Mouse (Mus musculus): ENCODE measurements around the gene Asb7.

The Asb7 gene

DNA sequence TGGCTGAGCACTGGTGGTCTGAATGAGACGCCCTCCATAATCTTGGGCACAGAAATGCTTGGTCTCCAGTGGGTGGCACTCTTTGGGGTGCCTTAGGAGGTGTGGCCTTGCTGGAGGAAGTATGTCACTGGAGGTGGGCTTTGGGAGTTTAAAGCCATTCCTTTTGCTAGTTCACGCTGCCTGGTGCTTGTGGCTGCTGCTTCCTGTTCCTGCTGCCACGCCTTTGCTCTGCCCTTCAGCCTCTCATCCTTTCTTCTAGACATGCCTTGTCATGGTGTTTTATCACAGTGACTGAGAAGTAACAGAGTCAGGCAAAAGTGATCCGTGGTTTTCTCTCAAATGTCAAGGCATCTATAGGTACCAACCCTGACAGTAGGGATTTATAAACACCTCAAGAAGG is 37.2 kb downstream of the Asb7 start:
- DNase-seq: no peak

GRCm38 (mm10) chr7:66650883-66651282 is 38.5 kb downstream of the Asb7 start:
- DNase-seq: no peak

DNA sequence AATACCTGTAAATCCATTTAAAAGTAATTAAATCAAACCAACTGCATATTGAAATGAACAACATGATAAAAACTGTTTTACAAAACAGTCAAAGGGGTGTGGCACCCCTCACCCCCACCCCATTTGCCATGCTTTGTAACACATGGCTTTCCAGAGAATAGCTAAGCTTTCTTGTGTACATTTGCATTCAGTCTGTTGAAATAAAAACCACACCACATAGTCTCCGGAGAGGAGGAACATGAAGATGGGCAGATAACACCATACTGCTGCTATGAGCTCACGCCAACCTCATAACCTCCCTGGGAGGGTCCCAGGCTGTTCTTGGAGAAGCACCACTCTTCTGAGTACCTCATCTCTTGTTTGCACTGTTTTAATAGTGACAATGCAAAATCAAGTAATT is 40.2 kb downstream of the Asb7 start:
- no peak for DNase-seq

DNA sequence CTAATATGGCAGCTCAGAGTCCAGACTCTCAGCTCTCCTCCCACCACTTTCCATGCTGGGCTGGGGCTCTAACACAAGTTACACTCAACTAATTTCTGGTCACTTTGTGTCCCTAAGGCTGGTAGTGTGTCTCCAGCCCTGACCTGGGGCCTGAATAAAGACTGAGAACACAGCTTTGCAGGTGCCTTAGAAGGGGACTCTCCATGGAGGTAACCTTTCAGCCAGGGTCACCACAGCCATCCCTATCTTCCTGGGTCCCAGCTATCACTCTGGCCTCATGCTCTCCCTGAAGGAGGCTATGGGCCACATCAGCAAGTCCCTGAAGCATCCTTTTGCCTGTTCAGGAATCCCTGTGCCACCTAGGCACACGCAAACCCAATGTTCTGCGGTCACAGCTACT is 43.7 kb downstream of the Asb7 start:
- DNase-seq: no peak

DNA sequence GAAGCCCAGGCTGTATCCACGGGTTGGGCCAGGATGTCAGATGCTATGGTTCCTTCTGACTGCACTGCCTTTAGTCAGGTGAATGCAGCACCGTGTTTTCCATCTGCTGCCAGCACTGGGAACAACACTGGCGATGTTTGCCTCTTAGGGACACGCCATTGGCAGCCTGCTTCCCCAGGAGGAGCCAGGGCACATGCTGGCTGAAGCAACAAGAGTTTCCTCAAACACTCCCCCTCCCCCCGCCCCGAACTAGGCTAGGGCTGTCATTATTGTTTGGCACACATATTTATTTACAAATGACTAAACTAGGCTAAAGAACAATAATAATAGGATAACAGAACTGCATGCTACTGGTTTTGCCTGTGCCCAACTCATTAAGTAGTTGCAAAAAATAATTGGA is 56.0 kb downstream of the Asb7 start:
- no peak for DNase-seq

DNA sequence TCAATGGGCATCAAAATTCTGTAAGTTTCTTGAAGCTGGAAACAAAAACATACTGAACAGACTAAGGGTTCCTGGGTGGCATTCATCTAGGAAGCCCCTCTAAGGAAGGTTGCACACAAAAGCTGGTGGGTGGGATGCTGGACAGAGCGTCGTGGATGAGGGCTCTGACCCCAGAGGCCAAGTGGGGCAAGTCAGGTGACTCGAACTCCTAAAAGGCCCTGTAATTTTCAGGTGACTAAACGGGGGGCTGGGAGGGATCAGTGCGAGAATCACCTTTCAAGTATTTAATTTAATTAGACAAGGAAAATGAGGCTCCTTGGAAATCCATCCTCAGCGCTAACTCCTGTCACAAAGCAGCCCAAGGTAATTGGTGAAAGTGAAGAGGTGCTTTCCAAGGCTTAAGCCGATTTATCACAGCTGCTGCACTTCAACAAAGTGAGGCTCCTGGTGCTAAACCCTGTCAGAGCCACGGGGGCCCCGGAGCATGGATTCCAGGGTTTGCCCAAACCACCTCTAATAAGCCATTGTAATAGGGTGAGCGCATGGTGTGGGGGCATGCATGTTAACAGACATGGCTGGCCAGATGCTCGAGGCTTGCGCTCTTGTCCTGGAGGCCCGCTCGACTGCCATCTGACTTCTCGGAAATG is 59.1 kb downstream of the Asb7 start:
- DNase-seq: no peak

GRCm38 (mm10) chr7:66629419-66629818 is 60.0 kb downstream of the Asb7 start:
- DNase-seq: no peak

DNA sequence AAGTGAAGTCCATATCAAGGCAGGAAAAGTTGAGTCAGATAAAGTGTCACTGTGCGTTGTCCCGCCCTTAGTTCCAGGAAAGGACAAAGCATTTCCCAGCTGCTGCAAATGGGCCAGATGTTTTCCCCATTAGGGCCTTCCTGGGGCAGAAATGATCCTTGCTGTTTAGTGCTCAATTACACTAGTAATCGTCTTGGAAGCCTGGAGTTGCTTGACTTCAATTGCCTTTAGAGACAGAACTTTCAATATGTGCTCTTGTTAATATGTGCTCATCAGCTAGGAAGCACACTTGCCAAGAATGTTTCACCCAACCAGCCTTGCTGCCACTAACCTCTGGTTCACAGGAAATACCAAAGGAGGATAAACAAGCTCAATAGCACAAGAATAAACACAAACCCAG is 66.0 kb downstream of the Asb7 start:
- no peak for DNase-seq

- no peak for DNase-seq
Measured at GRCm38 (mm10) chr7:66601846-66602245, 87.5 kb downstream of the Asb7 start.

DNA sequence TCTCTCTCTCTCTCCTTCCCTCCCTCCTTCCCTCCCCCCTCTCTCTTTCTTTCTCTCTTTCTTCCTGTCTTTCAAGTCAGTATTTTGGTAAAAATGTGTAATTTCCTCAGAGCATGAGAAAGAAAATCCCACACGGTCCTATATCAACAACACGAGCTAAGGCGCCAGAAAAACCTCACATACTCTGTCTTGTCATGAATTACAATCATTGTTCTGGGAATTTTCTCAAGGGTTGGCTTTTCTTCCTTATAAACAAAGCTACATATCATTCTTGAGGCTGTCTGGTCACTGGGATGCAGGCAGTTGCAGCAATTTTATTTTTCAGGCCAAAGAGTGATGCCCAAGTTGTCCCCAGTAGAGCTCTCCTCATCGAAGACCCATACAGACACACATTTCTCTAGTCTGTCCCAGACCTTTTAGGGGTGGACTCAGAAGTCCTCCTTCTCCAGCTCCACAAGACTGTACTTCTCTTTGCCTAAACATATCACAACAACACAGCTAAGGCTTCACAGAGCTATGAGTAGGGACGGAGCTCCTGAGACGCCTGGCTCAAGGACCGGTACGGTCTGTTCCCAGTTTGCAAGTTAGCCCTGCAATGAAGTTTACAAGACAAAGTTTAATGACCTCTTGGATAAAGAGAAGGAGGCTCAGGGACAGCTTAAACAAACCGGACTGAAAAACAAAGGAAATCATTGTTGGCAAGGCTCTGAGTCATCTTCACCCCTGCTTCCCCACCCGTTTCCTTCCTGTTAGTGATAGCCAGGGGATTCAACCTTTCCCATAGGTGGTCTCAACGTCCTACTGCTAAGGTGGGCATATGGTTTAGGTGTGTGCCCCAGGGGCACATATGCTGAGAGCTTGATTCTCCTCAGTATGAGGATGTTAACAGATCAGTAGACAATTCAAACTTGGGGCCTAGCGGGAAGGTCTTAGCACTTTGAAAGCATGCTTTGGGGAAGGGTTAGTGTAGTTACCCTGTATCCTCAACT is 88.5 kb downstream of the Asb7 start:
- DNase-seq: no peak

- no peak for DNase-seq
Measured at GRCm38 (mm10) chr7:66600126-66600525, 89.3 kb downstream of the Asb7 start.

DNA sequence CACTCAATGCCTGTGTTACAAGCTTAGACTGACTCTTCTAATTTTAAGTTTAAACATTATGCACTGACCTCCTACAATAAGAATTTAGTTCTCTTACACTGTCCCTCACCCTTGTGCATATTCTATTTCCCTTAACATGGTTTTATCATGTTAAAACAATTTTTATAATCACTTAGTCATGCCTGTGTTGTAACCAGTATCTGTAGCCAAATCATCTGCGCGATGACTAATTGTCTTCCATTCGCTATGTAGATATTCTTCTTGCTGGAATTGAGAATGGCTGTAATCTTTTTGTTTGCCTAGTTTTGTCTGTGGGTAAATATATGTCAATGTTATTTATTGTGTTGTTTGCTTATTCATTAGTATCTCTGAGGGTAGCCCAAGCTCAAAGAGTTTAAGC is 91.5 kb downstream of the Asb7 start:
- DNase-seq: no peak
